Mouse (Mus musculus) embryonic facial prominence, embryonic 13.5 days (tissue): Measurements from ENCODE around the gene Atp8a2. TPM values are rescaled to one million over a fixed set of nuclear protein-coding genes. Genes with fewer than 3 reads are reported as not detected.
A peak's percentile ranks its signal among the peaks of the same experiment; 100 is the strongest.

Source experiments
- ATAC-seq: fragments of 200-750 bp; cut with Nextera tagmentation; 2 replicates; pipeline ENCODE4 v1.8.0; 2017; ENCODE audit warnings: low read depth; ENCODE audit not compliant: insufficient number of reproducible peaks, insufficient read depth, low FRiP score, low TSS enrichment
- H3K27ac ChIP-seq: fragments of 300-500 bp; sonication (generic); 2 replicates; pipeline ENCODE4 v1.5.1; 2015; ENCODE audit warnings: moderate library complexity, mild to moderate bottlenecking, inconsistent platforms
- H3K27me3 ChIP-seq: fragments of 300-500 bp; sonication (generic); 2 replicates; pipeline ENCODE4 v1.6.1; 2015; ENCODE audit warnings: mild to moderate bottlenecking, inconsistent platforms
- H3K36me3 ChIP-seq: fragments of 300-500 bp; sonication (generic); 2 replicates; pipeline ENCODE4 v1.6.1; 2015; ENCODE audit warnings: mild to moderate bottlenecking, inconsistent platforms
- H3K4me1 ChIP-seq: fragments of 300-500 bp; sonication (generic); 2 replicates; pipeline ENCODE4 v1.6.1; 2015; ENCODE audit warnings: inconsistent platforms
- H3K4me2 ChIP-seq: fragments of 300-500 bp; sonication (generic); 2 replicates; pipeline ENCODE4 v1.6.1; 2015; ENCODE audit warnings: moderate library complexity, mild to moderate bottlenecking, inconsistent platforms
- H3K4me3 ChIP-seq: fragments of 300-500 bp; sonication (generic); 2 replicates; pipeline ENCODE4 v1.5.1; 2015; ENCODE audit warnings: mild to moderate bottlenecking, inconsistent platforms
- H3K9ac ChIP-seq: fragments of 300-500 bp; sonication (generic); 2 replicates; pipeline ENCODE4 v1.6.1; 2015; ENCODE audit warnings: mild to moderate bottlenecking, inconsistent platforms
- H3K9me3 ChIP-seq: fragments of 300-500 bp; sonication (generic); 2 replicates; pipeline ENCODE4 v1.6.1; 2016; ENCODE audit warnings: inconsistent platforms
- WGBS: fragments of 180-500 bp; shearing (Covaris S2); methylation state at CpG from one replicate; pipeline ENCODE4 v1.1.7; 2015; ENCODE audit warnings: mixed read lengths; 5-methylcytosine and 5-hydroxymethylcytosine counted together
- polyA plus RNA-seq: library from polyadenylated mRNA; unstranded; fragments of >200 nt; fragmentation: Nextera tagmentation; extraction: Ambion mirVana; gene quantifications from 2 replicates; pipeline ENCODE4 v1.2.1, GENCODE M21; 2015

The Atp8a2 gene
- polyA plus RNA-seq, 1 experiment from 2014 or later: 3.1 TPM

DNA sequence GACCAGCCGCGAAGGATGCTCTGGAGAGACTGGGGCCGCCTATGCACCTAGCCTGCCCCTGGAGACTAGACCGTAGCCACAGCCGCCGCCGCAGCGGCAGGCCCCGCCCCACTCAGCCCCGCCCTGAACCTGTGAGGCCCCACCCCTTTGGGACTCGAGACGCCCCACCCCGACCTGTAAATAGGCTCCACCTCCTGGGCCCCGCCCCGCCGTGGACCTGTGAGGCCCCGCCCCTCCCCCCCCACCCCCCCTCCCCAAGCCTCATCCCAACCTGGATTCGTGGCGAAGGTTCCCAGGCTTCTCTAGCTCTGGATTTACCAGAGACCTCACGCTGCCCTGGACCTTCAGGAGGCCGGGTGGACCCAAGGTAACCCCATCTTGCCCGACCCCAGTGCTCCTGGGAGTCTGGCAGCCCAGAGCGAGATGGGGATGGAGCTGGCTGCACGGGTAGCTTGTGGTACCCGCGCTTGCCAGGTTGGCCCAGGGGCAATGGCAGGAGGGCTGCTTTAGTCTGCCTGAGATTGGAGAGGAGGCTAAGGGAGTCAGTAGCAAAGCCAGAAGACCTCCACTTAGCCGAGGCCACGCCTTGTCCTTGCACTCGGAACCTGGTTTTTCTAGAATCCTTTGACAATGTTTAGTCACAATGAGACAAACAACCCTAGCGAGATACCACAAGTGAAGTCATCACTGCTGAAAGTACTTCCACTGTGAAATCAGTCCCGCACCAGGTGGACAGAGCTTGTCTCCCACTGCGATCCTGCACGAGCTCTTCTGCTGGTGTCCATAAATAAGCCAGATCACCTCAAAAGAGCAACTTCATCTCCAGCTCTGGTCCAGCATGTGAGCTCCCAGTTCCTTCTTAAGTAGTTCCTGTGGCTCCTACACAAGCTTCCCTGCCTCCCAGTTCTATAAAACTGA, 109.9 kb downstream of the Atp8a2 start:
- WGBS: 11% methylated on average over 33 of the region's 33 CpGs
- no peaks in the 10 kb centered on the region for H3K36me3 ChIP-seq
- H3K27me3 ChIP-seq: peaks cover 7% of the 10 kb centered on the region; the same call in 1 of the 2 replicates
- ATAC-seq: peak; percentile 80
- H3K4me3 ChIP-seq: peak overlapping the region; percentile 48
- peak overlapping the region; percentile 65; the same call in 1 of the 2 replicates for H3K9ac ChIP-seq
- no peaks in the 10 kb centered on the region for H3K9me3 ChIP-seq
- H3K4me1 ChIP-seq: peaks cover 6% of the 10 kb centered on the region
- peak overlapping the region; percentile 86 for H3K4me2 ChIP-seq
- H3K27ac ChIP-seq: no peak overlapping the region

DNA sequence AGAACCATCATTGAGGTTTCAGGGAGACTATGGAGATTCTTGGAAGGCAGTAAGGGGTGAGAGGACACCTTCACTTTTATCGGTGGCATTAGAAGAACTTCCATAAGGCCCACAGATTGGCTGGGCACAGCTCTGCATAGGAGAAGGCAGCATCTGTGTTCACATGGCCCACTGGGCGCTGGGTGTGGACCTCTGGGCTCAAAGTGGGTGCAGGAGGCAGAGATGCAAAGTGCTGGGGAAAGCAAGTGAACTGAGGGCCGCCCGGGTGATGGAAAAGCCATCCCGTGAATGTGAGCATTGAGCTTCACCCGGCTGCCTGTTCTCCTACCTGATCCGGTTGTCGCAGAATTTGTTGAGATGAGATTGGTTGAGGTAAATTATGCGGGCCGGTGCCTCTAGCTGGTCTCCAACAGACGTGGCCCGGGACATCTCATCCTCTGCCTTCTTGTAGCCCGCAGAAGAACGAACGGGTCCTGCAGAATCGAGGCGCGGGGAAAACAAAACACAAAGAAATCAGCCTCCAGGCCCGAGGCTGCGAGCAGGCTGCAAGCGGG, 110.6 kb downstream of the Atp8a2 start:
- Histone ChIP-seq H3K9ac (peak overlapping the region; percentile 65), H3K4me1 (peaks cover 6% of the 10 kb centered on the region), H3K4me3 (peak overlapping the region; percentile 48), H3K27ac (no peak overlapping the region), H3K4me2 (peak overlapping the region; percentile 86), H3K36me3 (no peaks in the 10 kb centered on the region), H3K9me3 (no peaks in the 10 kb centered on the region), H3K27me3 (peaks cover 7% of the 10 kb centered on the region; the same call in 1 of the 2 replicates)
- ATAC-seq: no peak
- WGBS: 2% methylated on average over 21 of the region's 21 CpGs

DNA sequence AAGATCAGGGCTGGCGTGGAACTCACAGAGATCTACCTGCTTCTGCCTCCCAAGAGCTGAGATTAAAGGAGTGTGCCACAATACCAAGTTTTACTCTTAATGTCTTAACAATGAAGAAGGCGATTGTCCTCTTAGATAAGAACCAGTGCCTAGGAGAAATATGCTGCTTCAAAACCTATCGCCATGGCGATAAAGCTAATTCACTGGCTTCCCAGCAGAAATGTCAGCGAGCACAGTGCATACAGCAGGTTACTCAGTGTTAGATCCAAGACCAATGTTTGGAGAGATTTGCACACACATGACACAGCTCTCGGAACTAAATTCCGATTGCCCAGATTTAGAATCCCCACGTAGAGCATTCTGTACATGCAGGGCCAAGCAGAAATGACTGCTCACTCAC, 114.2 kb downstream of the Atp8a2 start:
- WGBS: 88% methylated on average over 8 of the region's 8 CpGs
- Histone ChIP-seq H3K27ac (no peak overlapping the region), H3K9me3 (no peaks in the 10 kb centered on the region), H3K9ac (no peak overlapping the region), H3K4me2 (no peak overlapping the region), H3K36me3 (no peaks in the 10 kb centered on the region), H3K4me3 (no peak overlapping the region), H3K27me3 (peaks cover 7% of the 10 kb centered on the region; the same call in 1 of the 2 replicates), H3K4me1 (peaks cover 6% of the 10 kb centered on the region)
- no peak for ATAC-seq

DNA sequence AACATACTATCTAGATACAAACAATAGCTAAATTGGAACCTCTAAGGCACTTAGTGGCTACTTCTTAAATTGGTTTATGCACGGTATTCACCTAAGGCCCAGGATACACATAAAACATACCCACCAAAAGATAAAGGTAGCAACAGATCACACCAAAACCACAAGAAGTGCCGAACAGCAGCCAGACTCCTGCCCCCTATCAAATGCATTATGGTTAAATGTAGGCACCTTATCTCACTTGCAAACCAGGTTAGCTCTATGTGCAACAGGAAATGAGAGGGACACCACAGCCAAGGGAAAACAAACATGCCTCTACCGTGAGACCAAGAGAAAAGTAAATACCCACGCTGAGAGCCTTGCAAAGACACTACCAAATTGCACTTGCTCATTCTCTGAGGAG, 124.5 kb downstream of the Atp8a2 start:
- H3K27ac ChIP-seq: no peak overlapping the region
- H3K4me1 ChIP-seq: no peaks in the 10 kb centered on the region
- ATAC-seq: no peak
- H3K36me3 ChIP-seq: no peaks in the 10 kb centered on the region
- H3K9me3 ChIP-seq: no peaks in the 10 kb centered on the region
- no peak overlapping the region for H3K9ac ChIP-seq
- no peak overlapping the region for H3K4me3 ChIP-seq
- H3K4me2 ChIP-seq: no peak overlapping the region
- peaks cover 2% of the 10 kb centered on the region; the same call in 1 of the 2 replicates for H3K27me3 ChIP-seq
- WGBS: 79% methylated on average over 4 of the region's 4 CpGs

DNA sequence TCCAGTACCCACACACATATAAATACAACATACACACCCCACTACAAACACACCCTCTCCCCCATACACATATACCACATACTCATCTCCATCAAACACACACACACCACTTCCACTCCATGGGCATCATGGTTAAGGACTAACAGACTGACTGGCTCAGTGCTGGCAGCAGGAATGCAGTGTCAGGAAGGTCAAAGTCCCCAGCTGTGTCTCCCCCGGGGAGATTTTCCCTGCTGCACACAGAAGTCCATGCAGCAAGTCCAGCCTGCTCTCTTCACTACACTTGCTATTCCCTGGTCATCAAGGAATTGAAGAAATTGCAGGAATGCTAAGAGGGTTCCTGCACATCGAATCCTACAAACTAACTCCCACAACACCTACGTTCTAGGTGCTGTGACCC, 131.8 kb downstream of the Atp8a2 start:
- Histone ChIP-seq H3K4me2 (no peak overlapping the region), H3K9me3 (no peaks in the 10 kb centered on the region), H3K4me1 (no peaks in the 10 kb centered on the region), H3K4me3 (no peak overlapping the region), H3K27me3 (no peaks in the 10 kb centered on the region), H3K27ac (no peak overlapping the region), H3K36me3 (no peaks in the 10 kb centered on the region), H3K9ac (no peak overlapping the region)
- no peak for ATAC-seq
- 66% methylated on average over 3 of the region's 3 CpGs for WGBS

DNA sequence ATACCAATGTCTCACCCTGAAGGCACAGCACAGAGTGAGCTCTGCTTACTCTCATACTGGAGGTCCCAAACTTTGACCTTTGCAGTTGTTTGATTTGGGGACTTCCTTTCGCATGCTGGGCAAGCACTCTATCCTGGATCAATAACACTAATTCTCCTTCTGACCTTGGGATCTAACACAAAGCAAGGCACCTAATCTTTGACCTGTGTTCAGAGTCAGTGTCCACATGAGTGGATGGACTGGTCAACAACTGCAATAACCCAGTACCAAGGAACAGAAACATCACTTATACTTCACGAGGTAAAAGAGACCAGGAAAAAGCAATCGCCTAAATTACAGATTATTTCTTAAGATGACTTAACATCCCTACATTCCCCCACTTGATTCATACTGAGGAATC, 136.0 kb downstream of the Atp8a2 start:
- Histone ChIP-seq H3K27me3 (no peaks in the 10 kb centered on the region; the same call in 1 of the 2 replicates), H3K36me3 (no peaks in the 10 kb centered on the region), H3K4me3 (no peak overlapping the region), H3K27ac (no peak overlapping the region), H3K4me2 (no peak overlapping the region), H3K4me1 (no peaks in the 10 kb centered on the region), H3K9ac (no peak overlapping the region), H3K9me3 (no peaks in the 10 kb centered on the region)
- no peak for ATAC-seq
- WGBS: 82% methylated on average over 3 of the region's 3 CpGs

DNA sequence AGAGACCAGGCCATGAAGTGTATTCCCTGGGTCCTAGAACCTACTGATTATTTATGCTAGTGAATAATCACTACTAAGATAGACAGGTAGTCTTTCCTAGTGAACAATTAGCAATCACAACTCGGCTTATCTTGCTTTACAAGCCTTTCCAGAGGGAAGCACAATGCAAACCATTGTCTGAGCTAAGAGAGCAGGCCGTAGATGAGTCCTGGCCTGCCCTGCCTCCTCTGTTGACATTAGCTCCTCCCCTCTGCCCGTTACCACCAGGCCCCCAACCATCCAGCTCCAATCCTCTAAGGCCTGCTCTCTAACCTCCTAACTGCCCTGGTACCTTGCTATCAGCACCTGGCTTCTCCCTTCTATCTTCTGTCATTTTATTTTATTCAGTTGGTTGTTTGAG, 138.1 kb downstream of the Atp8a2 start:
- Histone ChIP-seq H3K4me3 (no peak overlapping the region), H3K4me2 (no peak overlapping the region), H3K9ac (no peak overlapping the region), H3K9me3 (no peaks in the 10 kb centered on the region), H3K36me3 (no peaks in the 10 kb centered on the region), H3K27ac (no peak overlapping the region), H3K27me3 (no peaks in the 10 kb centered on the region; the same call in 1 of the 2 replicates), H3K4me1 (no peaks in the 10 kb centered on the region)
- ATAC-seq: no peak
- 29% methylated on average over 3 of the region's 3 CpGs for WGBS

DNA sequence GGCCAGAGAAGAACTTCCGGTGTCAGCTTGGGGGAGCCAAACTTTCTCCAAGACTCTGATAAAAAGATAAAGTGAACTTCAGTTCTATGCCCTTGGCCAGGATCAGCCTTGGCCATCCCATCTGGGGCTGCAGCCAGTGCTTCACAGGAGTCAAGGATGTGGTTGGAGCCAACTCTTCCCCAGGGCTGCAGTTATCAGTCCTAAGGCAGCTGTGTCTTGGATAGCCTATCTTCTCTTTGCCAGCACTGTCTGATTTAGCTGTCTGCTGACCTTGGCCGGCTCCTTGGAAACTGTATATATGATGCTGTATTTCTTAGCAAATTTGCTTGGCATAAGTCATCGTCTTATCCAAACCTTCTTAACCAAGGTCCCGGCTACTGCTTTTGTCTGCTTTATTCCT, 141.7 kb downstream of the Atp8a2 start:
- 92% methylated on average over 4 of the region's 4 CpGs for WGBS
- H3K4me2 ChIP-seq: no peak overlapping the region
- peaks cover 8% of the 10 kb centered on the region; the same call in 1 of the 2 replicates for H3K4me1 ChIP-seq
- ATAC-seq: no peak
- no peak overlapping the region for H3K9ac ChIP-seq
- no peaks in the 10 kb centered on the region for H3K36me3 ChIP-seq
- H3K9me3 ChIP-seq: no peaks in the 10 kb centered on the region
- H3K27ac ChIP-seq: no peak overlapping the region
- H3K27me3 ChIP-seq: no peaks in the 10 kb centered on the region; the same call in 1 of the 2 replicates
- H3K4me3 ChIP-seq: no peak overlapping the region

DNA sequence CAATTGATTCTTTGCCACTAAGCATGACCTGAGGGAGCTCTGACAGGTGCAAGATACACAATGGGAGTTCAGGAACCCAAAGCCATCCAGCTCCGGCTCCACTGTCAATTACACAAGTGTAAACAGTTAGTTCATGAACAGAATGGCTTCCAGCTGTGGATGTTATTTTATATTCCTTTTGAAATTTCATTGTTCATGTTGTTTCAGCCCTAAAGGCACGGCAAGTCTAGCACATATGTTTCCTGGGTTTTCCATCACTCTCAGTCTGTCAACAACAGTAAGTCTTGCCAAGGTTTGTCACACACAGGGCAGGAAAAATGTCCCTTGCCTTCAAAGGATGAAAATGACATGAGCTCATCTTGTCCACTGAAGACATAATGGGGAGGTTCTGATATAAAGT, 166.3 kb downstream of the Atp8a2 start:
- Histone ChIP-seq H3K27ac (no peak overlapping the region), H3K9ac (no peak overlapping the region), H3K9me3 (no peaks in the 10 kb centered on the region), H3K4me1 (peaks cover 6% of the 10 kb centered on the region; the same call in 1 of the 2 replicates), H3K4me2 (no peak overlapping the region), H3K4me3 (no peak overlapping the region), H3K27me3 (no peaks in the 10 kb centered on the region), H3K36me3 (no peaks in the 10 kb centered on the region)
- no peak for ATAC-seq
- 34% methylated on average over 2 of the region's 2 CpGs for WGBS

DNA sequence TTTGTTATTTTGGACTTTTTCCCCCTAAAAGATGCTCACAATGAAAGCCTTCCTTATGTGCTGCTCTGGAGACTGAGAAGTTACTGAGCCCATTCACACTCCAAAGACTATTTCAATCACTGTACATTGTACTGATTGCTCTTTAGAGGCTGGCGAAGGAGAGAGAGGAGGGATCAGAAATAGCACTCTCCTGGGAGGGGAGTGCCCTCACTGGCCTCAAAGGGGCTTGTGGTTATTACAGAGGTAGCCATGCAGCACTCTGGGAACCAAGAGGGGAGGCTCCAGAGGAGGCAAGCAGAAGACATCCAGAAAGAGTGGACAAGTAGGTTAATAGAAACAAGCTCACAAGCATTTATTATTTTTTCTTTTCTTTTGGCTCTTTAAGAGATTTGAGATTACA, 169.8 kb downstream of the Atp8a2 start:
- Histone ChIP-seq H3K36me3 (no peaks in the 10 kb centered on the region), H3K4me1 (peaks cover 6% of the 10 kb centered on the region; the same call in 1 of the 2 replicates), H3K27me3 (no peaks in the 10 kb centered on the region), H3K9ac (no peak overlapping the region), H3K27ac (no peak overlapping the region), H3K4me3 (no peak overlapping the region), H3K9me3 (no peaks in the 10 kb centered on the region), H3K4me2 (no peak overlapping the region)
- 43% methylated on average over 1 of the region's 1 CpGs for WGBS
- ATAC-seq: no peak

DNA sequence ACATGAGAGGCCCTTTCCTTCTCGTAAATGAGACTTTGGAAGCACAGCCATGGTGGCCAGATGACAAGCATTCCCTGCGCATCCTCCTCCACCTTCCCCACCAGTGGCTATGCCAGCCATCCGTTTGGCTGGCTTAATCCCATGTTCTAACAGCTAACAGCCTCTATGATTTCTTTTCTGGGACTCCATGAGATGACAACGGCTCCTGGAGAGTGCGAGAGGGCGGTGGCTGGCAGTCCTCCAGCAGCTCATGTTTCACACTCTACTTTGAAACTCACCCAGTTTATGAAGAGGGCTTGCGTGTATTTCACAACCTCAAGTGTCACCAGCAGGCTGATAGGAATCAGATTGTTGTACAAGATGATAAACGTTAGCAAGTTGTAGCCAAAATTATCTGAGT, 170.3 kb downstream of the Atp8a2 start:
- Histone ChIP-seq H3K9ac (no peak overlapping the region), H3K27ac (no peak overlapping the region), H3K27me3 (no peaks in the 10 kb centered on the region), H3K4me2 (no peak overlapping the region), H3K9me3 (no peaks in the 10 kb centered on the region), H3K36me3 (no peaks in the 10 kb centered on the region), H3K4me1 (peaks cover 6% of the 10 kb centered on the region; the same call in 1 of the 2 replicates), H3K4me3 (no peak overlapping the region)
- WGBS: 41% methylated on average over 8 of the region's 8 CpGs
- ATAC-seq: no peak

DNA sequence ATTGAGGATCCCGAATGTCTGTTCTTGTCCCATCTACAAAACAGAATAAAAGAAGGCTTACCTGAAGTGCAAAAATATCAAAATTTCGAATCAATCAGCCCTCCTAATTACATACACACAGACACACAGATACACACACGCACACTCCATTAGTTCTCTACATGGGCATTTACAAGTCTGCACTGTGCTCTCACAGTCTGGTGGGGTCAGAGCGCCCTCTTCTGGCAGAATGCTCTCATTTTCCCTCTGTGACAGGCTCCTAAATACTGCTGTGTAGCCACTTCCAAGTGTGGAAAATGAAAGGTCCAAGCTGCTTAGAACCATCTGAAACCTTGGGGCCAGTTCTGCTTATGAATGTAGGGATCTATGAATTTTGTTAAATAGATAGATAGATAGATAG, 181.1 kb downstream of the Atp8a2 start:
- whole genome bisulfite sequencing: 29% methylated on average over 4 of the region's 4 CpGs
- Histone ChIP-seq H3K9ac (no peak overlapping the region), H3K4me2 (no peak overlapping the region), H3K4me1 (no peaks in the 10 kb centered on the region), H3K4me3 (no peak overlapping the region), H3K27ac (no peak overlapping the region), H3K9me3 (no peaks in the 10 kb centered on the region), H3K36me3 (no peaks in the 10 kb centered on the region), H3K27me3 (peaks cover 4% of the 10 kb centered on the region; the same call in 1 of the 2 replicates)
- no peak for ATAC-seq
